Mouse (Mus musculus) erythroblast, embryonic 14.5 days (primary cell): ENCODE results near the gene Pecam1. TPM values are rescaled to one million over a fixed set of nuclear protein-coding genes. Genes with fewer than 3 reads are reported as not detected.
"Not testable (repeated sequence)": the region's sequence is repeated elsewhere in the genome, so short reads cannot be mapped to it uniquely, and the experiment has no call there.

Experiments used
- H3K27me3 ChIP-seq: 2 replicates; pipeline ENCODE4 v1.6.1; 2012; ENCODE audit warnings: inconsistent platforms; ENCODE audit not compliant: control insufficient read depth
- H3K36me3 ChIP-seq: 2 replicates; pipeline ENCODE4 v1.6.1; 2012; ENCODE audit warnings: mild to moderate bottlenecking, inconsistent platforms; ENCODE audit not compliant: control insufficient read depth
- H3K4me1 ChIP-seq: 2 replicates; pipeline ENCODE4 v1.6.1; 2012; ENCODE audit warnings: inconsistent platforms; ENCODE audit not compliant: control insufficient read depth
- H3K4me3 ChIP-seq: replicated peaks from 2 replicates; pipeline ENCODE3; 2012; ENCODE audit warnings: moderate library complexity, mild to moderate bottlenecking, inconsistent platforms
- H3K9me3 ChIP-seq: 2 replicates; pipeline ENCODE4 v1.6.1; 2012; ENCODE audit warnings: low read length, inconsistent platforms, mixed read lengths; ENCODE audit not compliant: control insufficient read depth
- GATA1 ChIP-seq: IDR thresholded peaks from 2 replicates; pipeline ENCODE4 v1.6.1; 2012; ENCODE audit warnings: low read length, inconsistent platforms, mixed read lengths
- TAL1 ChIP-seq: IDR thresholded peaks from 3 replicates; pipeline ENCODE4 v1.6.1; 2012; ENCODE audit warnings: low read length, inconsistent platforms, mixed read lengths
- polyA plus RNA-seq: library from polyadenylated mRNA; stranded (reverse); fragments of >175 nt; gene quantifications from 2 replicates; pipeline ENCODE4 v1.2.3, GENCODE M21; 2012

Pecam1 gene
- polyA plus RNA-seq, 1 experiment = not detected

DNA sequence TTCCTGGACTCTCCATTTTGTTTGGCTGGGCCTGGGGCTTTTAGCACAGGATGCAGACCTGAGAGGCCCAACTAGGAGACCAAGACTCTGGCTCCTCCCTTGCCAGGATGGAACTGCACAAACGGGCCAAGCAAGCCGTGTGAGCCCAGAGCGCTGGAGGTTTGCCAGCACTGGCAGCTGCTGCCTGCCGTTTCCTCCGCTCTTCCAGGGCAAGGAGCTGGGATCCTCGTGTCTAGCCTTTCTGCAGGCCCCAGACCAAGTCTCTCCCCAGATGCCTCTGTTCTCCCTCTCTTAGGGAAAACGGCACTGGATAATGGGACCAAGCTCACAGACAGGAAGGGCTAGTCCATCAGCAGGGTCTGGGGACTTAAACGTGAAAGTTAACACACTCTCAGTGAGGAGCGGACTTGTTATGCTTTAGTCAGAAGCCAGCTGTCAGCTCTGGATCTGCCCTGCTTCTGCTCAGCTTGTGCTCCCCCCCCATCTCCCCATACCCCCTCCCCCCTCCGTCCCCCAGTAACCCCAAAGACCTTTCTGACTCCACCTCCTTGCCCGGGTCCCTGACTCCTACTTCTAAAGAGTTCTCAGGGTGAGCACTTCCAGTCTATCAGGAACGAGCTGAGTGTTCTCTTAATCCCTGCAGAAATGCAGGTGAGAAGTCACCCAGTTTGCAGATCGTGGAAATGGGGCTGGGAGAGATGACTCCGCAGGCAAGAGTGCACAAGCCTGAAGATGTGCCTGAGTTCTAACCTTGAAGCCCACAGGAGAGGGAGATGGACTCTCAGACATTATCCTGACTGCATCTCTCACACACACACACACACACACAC is 92.2 kb downstream of the Pecam1 start:
- Histone ChIP-seq H3K4me1 (no peaks in the 10 kb centered on the region), H3K36me3 (no peaks in the 10 kb centered on the region), H3K4me3 (no peak overlapping the region), H3K9me3 (no peaks in the 10 kb centered on the region), H3K27me3 (no peaks in the 10 kb centered on the region)
- TF ChIP-seq GATA1 = no peak
- TF ChIP-seq TAL1 = no peak

DNA sequence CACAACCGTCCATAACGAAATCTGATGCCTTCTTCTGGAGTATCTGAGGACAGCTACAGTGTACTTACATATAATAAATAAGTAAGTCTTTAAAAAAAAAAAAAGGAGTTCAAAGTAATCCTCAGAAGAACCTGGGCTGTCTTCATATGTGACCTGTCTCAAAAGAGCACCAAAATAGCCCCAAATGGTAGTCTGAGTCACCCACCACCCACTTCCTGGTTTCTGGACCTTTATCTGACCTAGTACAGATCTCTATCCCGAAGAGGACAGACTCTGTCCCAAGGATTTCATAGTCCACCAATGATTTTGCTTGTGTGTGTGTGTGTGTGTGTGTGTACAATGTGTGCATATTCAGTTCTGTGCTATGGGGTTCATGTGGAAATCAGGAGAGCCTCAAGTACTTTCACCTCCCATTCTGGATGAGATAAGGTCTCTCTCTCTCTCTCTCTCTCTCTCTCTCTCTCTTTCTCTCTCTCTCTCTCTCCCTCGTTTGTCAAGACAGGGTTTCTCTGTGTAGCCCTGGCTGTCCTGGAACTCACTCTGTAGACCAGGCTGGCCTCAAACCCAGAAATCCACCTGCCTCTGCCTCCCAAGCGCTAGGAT is 93.4 kb downstream of the Pecam1 start:
- not testable (repeated sequence) for H3K9me3 ChIP-seq, H3K4me1 ChIP-seq, H3K4me3 ChIP-seq, H3K36me3 ChIP-seq, H3K27me3 ChIP-seq

DNA sequence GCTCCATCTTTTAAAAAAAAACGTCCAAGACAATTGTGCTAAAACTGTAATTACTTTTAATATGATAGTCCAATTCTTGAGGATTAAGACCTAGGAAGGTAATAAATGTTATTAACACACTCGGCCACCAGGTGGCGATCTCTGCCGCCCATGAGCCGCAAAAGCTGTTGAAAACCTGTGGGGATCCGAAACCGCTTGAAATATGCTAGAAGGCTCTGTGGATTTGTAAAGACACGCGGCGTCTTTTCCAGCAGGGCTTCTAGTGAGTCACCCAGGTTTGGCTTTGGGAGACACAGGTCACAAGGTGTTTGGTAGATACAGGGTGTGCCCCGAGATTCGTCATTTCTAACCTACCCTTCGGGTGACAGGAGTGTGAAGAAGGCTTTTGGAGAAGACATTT is 102.1 kb downstream of the Pecam1 start:
- no peaks in the 10 kb centered on the region for H3K4me1 ChIP-seq
- no peaks in the 10 kb centered on the region for H3K36me3 ChIP-seq
- no peak overlapping the region for H3K4me3 ChIP-seq
- no peak for TF ChIP-seq GATA1
- TF ChIP-seq TAL1 = no peak
- H3K27me3 ChIP-seq = peaks cover 4% of the 10 kb centered on the region; the same call in 1 of the 2 replicates
- no peaks in the 10 kb centered on the region for H3K9me3 ChIP-seq

DNA sequence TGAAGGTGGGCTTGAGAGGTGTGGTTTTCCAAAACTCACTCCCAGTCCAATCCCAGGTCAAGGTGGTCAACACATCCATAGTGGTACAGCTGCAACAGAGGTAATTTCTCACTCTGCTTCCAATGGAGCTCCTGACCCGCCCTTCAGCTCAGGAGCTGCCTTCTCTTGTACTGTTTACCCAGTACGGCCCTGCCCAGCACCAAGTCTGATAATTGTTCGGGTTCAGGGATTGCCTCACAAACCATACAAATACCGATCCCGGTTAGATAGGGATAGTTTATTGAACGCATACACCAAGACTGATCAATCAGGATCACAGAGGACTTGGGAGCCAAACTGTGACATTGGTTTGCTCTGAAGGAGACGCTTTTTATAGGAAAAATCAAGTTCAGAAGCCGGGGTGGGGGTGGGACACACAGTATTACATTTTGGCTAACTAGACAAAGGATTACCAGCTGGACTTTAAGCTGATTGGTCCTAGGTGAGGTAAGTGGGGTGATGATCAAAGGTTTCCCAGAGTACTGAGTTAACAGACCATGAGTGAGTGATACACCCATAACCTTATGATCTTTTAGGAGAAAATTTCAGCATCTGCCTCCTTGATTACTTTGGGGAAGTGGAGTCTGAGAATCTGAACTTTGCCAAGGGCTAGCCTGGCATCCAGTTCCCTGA is 107.3 kb downstream of the Pecam1 start:
- Histone ChIP-seq H3K4me3 (no peak overlapping the region), H3K4me1 (no peaks in the 10 kb centered on the region; the same call in 1 of the 2 replicates), H3K27me3 (no peaks in the 10 kb centered on the region), H3K36me3 (no peaks in the 10 kb centered on the region), H3K9me3 (no peaks in the 10 kb centered on the region)
- no peak for TF ChIP-seq TAL1
- TF ChIP-seq GATA1 = no peak

DNA sequence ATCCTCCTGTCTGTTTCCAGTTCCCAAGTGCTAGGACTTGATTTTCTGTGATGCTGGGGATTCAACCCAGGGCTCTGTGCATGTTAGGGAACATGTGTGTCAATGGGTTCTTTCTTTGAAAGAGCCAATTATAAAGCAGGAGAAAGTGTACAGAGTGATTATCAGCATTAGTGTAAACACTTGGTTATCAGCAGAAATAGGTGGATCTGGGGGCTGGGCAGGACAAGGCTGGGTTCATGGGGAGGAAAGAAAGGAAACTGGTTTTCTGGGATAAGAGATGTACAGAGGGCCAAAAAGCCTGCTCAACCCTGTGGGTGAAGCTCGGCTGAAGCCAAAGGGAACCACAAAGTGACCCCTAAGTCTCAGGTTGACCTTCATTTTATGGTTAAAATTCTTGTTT is 108.8 kb downstream of the Pecam1 start:
- H3K9me3 ChIP-seq = no peaks in the 10 kb centered on the region
- TF ChIP-seq GATA1 = no peak

DNA sequence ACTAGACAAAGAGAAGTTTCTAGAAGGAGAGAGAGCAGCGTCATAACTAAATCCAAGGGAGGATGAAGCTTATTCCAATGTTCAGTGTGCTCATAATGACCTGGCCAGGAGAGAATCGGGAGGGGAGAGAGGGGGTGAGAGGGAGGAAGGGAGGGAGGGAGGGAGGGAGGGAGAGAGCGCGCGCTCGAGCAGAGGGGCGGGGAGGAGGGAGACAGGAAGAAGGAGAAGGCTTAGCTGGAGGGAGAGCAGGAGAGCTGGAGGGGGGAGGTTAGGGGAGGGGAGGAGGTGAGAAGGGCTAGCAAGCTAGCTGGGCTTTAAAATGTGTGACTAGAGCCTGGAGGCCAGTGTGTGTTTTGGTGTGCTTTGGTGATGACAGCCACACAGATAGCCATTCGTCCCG is 110.4 kb downstream of the Pecam1 start:
- no peak for TF ChIP-seq TAL1
- TF ChIP-seq GATA1 = no peak
- Histone ChIP-seq H3K4me3 (no peak overlapping the region), H3K36me3 (no peaks in the 10 kb centered on the region), H3K4me1 (no peaks in the 10 kb centered on the region; the same call in 1 of the 2 replicates), H3K27me3 (no peaks in the 10 kb centered on the region), H3K9me3 (no peaks in the 10 kb centered on the region)

More for the DNA sequence above, 108.8 kb downstream of the Pecam1 start:
- H3K27me3 ChIP-seq = no peaks in the 10 kb centered on the region
- H3K4me3 ChIP-seq = no peak overlapping the region
- H3K4me1 ChIP-seq = no peaks in the 10 kb centered on the region; the same call in 1 of the 2 replicates
- no peaks in the 10 kb centered on the region for H3K36me3 ChIP-seq

DNA sequence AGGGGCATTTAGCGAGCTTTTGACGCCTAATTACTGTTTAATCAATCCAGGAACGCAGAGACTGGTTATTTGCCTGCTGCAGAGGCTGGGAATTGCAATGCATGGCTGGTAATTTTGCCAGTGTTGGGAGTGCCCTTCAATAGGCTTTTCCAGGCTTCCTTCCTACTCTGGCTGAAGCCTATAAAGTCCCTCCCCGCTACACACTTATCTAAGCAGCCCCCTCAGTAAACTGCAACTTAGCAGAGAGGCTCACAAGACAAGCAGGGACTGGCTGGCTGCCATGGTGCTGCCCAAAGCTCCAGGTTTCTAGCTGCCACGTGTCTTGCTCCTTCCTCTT is 111.1 kb downstream of the Pecam1 start:
- H3K4me1 ChIP-seq = no peaks in the 10 kb centered on the region; the same call in 1 of the 2 replicates

DNA sequence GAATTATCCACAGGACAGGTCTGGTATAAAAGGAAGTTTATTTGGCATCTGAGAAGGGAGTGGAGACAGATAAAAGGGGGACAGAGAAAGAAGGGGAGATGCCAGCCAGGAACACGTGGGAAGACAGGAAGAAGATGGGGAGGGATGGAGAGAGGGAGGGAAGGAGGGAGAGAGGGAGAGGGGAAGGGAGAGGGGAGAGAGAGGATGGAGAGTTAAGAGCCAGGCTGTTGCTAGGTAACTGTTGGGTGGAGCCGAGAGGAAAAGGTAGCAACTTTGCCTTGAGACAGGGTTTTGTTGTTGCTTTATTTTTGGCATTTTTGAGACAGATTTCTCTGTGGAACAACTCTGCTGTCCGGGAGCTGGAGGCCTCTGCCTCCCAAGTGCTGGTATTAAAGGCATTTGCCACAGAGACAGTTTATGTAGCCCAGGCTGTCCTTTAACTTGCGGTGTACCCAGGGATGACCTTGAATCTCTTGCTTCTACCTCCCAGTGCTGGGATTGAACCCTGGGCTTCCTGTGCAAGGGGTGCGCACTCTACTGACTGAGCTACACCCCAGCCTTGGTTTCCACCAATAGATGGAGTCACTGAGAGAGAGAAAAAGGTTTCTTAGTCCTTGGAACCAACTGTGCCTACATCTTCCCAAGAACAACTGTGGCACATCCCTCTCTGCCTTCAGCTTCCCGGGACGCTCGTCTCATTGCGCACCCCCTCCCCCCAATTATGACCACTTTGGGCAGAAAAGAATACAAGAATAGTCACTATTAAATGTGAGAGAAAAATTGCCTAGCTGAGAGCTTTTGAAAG is 111.7 kb downstream of the Pecam1 start:
- TF ChIP-seq GATA1 (no peak), TAL1 (no peak)
- Histone ChIP-seq H3K4me1 (no peaks in the 10 kb centered on the region; the same call in 1 of the 2 replicates), H3K27me3 (no peaks in the 10 kb centered on the region), H3K36me3 (no peaks in the 10 kb centered on the region), H3K4me3 (no peak overlapping the region), H3K9me3 (no peaks in the 10 kb centered on the region)

More for the DNA sequence above, 111.1 kb downstream of the Pecam1 start:
- Histone ChIP-seq H3K9me3 (no peaks in the 10 kb centered on the region), H3K36me3 (no peaks in the 10 kb centered on the region), H3K4me3 (no peak overlapping the region), H3K27me3 (no peaks in the 10 kb centered on the region)
- no peak for TF ChIP-seq GATA1
- no peak for TF ChIP-seq TAL1

DNA sequence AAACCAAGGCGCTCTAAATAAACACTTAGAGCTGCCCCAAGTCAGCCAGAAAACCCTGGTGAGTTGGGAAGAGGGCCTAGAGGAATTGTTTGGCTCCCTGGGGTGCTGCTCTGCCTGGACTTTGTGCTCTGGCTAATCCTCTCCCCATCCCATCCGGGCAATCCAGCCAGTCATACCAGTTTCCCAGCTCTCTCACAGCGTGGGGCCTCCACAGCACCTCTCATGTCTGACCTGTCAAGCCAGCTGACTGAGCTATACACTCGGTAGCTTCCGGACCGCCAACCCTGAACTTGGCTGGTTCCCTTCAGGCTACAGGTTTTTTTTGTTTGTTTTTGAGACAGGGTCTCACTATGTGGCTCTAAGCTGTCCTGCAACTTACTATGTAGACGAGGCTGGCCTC is 112.7 kb downstream of the Pecam1 start:
- H3K9me3 ChIP-seq = peaks cover 7% of the 10 kb centered on the region
- H3K4me3 ChIP-seq = no peak overlapping the region
- TF ChIP-seq GATA1 (no peak), TAL1 (no peak)
- no peaks in the 10 kb centered on the region for H3K27me3 ChIP-seq
- no peaks in the 10 kb centered on the region for H3K36me3 ChIP-seq
- no peaks in the 10 kb centered on the region; the same call in 1 of the 2 replicates for H3K4me1 ChIP-seq
